Mouse (Mus musculus) megakaryocyte, adult 5-6 weeks (primary cell): Measurements from ENCODE around the gene Rec114. TPM values are rescaled to one million over a fixed set of nuclear protein-coding genes. Genes with fewer than 3 reads are reported as not detected.

ENCODE experiments used
- ATAC-seq: 2 replicates; pipeline ENCODE4 v1.8.0; 2016; ENCODE audit warnings: mild to moderate bottlenecking, inconsistent platforms; ENCODE audit not compliant: poor library complexity, severe bottlenecking
- total RNA-seq, 2 experiments: library from RNA; stranded (forward) in 1 of 2; stranded (reverse) in 1 of 2; fragments of 153-499, 151-499 nt in 1 of 2; fragments of 221-1000, 200-1000 nt in 1 of 2; gene quantifications; 2 replicates each; pipeline versions ENCODE4 v1.2.3 to v1.2.4; 2015 to 2017

The Rec114 gene
- total RNA-seq, 2 experiments from 2014 or later = 1.5 TPM; not detected in 1

DNA sequence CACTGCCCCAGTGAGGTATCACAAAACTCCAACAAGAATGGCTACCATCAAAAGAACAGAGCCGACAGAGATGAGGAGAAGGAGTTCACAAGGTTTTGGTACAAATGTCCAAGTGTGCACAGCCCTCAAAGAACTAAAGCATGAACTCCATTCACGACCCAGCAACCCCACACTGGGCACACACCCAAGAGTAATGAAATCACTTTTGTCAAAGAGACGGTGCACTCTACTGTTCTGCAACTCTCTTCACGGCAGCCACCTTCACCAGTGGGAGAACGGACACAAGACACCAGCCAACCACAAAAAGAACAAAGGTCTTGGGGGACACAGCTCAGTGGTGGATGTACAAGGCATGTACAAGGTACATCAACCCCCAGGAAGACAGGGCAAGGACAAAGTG lies 24.3 kb downstream of the Rec114 start:
- ATAC-seq = no peak

DNA sequence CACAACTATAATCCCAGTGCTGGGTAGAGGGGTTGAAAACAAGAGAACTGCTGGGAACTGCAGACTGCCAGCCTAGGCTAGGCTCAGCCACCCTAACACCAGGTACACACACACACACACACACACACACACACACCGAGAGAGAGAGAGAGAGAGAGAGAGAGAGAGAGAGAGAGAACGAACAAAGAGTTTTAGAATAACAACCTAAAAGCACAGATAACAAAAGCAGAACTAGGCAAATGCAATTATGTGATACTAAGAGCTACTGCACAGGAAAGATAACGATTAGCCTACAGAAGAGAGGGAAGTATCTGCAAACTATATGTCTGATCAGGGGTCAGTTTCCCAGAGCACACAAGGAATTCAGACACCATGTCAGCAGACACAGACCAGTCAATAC lies 24.8 kb downstream of the Rec114 start:
- peak; percentile 40; the same call in 1 of the 2 replicates for ATAC-seq

DNA sequence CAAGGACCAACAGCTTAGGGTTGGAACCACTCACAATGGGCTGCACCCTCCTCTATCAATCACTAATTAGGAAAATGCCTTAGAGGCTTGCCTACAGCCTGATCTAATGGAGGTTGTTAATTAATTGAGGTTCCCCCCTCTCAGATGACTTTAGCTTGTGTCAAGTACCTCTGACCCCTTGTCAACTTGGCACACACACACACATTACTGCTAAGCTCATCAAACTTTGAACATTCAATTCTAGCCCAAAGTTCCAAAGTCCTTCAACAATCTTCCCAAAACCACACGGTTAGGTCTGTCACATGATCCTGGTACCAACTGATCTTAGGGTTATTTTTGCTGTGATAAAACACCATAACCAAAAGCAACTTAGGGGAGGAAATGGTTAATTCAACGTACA lies 26.9 kb downstream of the Rec114 start:
- ATAC-seq = no peak

DNA sequence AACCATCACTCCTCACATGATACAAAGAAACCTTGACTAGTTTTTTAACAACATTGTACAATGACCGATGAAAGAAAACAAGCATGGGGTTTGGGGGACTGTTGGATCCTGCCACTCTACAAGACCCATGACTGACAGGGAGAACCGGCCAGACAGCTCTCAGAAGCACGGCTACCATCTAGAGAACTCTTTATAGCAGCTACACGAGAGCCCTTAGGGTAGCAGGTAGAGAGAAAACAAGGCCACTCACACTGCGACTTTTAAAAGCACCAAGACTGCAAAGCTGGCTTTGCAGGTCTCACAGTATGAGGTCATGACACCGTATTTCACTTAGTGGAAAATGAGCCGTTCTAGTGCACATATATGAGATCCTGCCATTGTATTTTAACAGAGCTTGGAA lies 33.1 kb downstream of the Rec114 start:
- ATAC-seq = no peak

DNA sequence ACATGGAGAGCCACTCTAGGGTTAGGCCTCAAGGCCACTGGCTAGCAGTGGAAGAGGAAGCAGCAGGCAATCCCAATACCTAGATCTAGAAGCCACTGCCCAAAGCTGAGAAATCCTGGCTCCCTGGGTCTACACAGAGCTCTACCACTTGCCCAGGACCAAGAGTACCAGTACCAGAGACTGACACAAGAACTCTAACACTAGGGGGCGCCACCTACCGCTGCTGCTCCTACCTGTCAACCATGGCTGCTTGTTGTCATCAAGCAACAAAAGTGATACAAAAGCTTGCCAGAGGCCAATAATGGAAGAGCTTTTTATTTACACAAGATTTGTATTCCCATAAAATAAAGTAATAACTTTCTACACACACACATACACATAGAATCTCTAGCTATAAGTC lies 33.8 kb downstream of the Rec114 start:
- ATAC-seq = no peak

DNA sequence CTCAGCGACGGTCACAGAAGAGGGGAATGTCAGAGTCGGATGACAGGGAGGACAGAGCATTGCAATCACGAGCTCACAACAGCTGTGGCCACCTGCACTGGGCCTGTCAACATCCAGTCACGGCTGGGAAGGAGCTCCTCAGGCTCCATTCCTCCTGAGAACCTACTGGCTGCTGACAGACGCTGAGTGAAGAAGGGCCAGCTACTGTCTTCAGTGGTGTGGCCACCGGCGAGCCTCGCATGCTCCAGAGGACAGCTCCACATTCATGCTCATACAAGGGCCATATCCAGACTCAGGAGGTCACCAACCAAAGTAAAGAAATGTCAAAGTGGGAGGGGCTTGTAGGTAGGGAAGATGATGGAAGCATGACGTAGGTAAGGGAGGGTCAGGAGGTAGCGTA lies 36.0 kb downstream of the Rec114 start:
- ATAC-seq = no peak

DNA sequence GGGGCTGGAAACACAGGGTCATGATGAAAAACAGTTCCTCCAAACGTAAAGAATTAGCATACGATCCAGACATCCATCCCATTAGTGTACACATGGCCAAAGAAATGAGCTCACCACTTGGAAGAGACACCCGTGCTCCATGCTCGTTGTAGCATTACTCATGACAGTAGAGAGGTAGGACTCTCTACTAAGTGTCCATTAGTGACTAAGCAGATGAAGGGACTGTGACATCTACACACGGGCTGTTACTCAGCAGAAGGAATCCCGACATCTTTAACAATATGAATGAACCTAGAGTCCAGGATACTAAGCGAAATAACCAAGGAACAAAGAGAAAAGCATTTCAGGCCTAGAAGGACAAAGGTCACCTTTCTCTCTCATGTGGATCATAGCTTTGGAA lies 37.7 kb downstream of the Rec114 start:
- ATAC-seq = no peak

DNA sequence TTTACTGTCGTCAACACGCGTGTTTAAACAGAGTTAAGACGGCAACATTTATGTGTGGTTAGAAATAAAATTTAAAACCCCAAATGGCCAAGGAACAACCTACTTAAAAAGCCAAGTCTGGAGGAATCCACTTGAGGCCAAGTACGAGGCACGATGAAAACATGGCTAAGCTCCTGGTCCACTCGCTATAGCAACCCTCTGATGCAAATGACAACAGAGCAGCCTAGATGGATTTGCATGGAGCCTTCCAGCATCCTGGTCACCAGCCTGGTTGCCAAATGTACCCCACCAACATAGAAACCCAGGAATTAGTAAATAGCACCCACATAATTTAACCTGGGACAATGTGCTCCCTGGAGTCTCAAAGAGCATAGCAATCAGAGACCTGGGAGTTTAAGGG lies 40.0 kb downstream of the Rec114 start:
- no peak for ATAC-seq

DNA sequence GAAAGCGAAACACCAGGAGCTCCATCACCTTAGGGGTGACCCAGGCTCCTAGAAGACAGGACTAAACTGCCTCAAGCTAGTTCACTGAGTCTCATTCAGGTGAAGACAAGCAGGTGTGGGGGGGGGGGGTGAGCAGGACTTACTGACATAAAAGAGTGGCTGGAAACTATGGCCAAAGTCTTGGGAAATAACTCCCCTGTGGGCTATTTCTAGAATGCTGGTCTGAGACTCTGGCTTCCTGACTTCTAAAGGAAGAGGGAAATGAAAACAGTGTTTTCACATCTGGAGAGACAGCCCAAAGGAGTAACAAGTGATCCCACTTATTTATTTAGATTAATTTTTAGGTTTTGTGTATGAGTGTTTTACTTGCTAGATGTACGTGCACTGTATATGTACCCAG lies 42.0 kb downstream of the Rec114 start:
- no peak for ATAC-seq

DNA sequence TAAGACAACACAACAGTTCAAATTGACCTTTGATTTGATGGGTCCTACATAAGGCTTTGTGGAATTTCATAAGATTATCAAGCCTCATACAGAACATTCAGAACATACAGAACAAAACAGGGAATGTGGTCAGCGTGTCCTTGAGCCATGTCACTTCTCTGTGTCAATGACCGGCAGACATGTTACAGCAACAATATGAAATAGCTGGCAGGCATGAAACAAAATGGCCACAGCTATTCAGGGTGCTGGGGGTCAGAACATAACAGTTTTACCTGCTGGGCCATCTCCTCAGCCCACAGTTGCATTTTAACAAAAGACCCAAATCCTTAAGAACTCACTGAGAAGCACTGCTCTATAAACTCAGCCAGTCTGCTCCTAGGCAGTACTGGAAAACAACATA lies 45.3 kb downstream of the Rec114 start:
- no peak for ATAC-seq

DNA sequence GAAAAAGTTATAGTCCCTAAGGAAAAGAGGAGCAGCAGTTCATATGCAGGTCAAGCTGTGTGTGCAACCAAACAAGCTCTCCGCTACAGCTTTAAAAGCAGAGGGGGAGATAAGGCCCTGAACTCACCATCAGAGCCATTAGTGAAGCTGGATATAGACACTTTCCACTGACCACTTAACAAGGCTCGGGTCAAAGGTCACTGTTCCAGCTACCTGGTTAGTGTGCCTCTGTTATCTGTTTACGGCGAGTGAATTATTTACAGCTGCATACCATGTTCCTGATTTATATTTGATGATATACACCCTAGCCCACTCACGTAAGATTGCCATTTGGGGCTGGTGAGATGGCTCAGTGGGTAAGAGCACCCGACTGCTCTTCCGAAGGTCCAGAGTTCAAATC lies 52.3 kb downstream of the Rec114 start:
- ATAC-seq = no peak

DNA sequence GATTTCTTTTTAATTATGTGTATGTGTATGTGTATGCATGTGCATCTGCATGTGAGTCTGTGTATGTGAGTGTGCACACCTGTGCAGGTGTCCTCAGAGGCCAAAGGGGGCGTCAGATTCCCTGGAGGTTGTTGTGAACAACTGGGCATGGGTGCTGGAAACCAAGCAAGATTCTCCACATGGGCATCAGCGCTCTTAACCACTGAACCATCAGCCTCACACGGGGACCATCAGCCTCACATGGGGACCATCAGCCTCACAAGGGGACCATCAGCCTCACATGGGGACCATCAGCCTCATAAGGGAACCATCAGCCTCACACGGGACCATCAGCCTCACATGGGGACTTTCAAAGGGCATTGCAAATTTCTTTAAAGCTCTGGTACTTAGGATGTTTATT lies 53.1 kb downstream of the Rec114 start:
- ATAC-seq = no peak

DNA sequence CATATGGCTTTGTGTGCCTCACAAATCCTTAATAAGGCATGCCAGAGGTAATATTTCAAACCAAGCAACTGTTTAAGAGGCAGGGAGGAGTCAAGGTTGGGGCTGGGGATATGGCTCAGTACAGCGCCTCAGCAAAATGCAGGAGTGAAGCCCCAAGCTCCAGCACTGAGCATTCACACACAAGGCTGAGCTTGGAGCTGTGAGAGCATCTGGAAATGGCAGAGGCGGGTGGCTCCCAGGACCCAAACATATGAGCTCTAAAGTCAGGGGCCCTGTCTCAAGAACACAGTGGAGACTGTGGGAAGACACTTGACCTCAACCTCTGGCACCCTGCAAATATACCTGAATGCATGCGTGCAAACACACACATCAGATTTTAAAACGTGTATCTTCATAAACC lies 55.7 kb downstream of the Rec114 start:
- ATAC-seq = no peak

DNA sequence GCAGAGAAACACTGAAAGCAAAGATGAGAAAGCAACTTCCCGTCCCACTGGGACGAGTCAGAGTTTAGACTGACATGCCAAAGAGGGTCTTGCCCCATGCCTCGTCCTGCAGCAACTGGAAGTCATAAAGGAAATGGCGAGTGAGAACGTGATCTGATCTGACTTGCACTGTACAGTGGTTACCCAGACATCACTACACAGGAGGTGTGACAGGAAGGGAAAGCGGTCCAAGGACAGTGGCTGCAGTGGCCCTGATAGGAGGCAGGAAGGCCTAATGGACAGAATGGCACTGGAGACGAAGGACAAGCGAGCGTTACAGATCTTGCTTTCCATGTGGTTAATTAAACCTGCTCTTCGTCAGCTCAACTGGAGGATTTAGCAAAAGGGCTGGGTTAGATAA lies 58.5 kb downstream of the Rec114 start:
- no peak for ATAC-seq

DNA sequence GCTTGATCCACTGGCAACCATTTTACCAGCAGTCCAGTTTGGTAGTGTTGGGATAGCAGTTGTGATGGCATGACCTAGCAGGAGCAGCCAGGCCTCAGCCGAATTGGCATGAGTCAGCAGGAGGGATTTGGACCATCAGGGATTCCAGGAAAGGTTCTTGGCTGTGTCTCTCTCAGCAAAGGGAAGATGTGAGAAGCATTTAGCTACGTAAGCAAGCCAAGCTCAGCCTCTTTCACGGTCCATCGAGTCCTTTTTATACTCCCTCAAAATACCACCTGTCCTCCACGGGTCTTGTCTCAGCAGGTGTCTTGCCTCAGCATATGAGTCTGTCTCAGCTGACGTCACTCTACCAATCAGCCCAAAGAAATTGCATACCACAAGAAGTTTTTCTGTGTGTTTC lies 60.4 kb downstream of the Rec114 start:
- ATAC-seq = no peak

DNA sequence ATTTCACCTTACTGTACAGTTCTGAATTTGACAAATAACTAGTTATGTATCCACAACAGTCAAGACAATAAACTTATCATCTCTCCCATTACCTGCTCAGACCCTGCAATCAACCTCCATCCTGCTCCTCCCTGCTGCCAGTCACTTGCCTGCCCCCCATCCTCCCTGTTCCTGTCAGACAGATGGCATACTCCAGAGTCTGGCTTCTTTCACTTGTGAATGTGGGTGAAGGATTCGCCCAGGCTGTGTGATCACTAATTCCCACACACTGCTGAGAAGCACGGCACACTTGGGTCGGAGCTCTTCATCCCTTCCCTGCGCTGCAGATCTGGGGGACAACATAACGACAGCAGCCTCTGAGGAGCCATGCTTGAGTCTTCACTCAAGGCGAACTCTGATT lies 61.7 kb downstream of the Rec114 start:
- no peak for ATAC-seq

DNA sequence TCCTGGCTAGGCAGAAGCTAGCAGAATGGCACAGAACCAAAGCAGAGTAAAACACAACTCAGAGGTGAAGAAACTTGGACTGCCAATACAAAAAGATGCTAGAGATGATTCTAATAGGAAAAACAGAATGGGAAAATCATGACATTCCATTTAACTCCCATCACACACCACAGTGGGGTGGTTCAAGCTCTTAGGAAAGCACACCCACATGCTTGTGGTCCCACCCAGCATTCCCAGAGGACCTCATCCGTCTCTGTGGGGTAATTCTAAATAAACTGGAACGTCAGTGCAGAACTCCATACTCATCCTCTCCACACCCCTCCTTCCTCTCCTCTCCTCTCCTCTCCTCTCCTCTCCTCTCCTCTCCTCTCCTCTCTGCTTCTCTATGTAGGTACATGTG lies 62.4 kb downstream of the Rec114 start:
- no peak for ATAC-seq

DNA sequence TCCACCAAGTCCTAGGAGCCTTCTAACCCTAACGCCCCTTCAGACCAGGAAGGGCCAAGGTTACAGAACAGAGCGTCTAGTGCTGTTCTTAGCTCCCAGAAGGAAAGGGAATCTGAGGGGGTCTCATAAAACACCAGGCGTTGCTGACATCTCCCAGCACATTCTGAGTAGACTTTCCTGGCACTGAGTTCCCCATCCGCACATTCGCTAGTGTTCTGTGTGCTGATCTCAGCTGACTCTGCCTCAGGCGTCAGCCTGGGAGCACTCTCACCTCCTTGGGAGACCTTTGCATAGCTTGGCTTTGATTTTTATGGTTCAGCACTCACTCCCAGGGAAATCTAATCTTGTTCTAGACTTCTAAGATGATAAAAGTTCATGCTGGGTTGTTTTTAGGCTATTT lies 68.4 kb downstream of the Rec114 start:
- ATAC-seq = no peak

DNA sequence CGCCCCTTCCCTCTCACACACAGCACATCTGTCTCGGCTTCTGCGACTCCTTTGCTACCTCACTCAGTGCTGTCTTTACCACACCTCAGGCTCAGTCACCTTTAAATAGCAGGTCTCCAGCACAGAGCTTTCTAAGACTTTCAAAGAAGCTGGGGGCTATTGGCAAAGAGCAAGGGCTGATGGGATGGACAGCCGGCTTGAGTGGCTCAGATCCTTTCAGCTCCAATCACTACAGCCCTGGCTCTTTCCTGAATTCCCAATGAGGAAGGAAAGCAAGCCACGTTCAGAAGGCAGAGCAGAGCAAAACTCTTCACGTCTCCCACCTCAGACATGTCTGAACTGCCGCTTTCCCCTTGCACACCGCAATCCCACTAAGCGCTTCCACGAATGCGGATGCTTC lies 69.0 kb downstream of the Rec114 start:
- ATAC-seq = no peak

DNA sequence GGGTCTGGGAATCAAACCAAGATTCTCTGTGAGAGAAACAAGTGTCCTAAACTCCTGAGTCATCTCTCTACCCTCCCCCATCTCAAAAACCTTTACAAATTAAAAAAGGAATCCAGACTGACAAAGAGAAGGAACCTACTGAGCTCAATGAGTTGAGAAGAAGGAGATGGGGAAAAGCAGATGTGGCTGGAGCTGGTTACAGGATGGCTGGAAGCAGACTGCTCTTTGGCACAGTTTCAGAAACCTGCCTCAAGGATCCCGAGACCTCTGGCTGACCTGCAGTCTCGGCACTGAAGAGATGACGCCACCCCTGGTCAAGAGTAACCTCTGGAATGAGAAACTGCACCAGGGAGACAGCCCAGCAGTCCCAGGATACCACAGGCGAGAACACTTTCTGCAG lies 71.3 kb downstream of the Rec114 start:
- no peak for ATAC-seq

DNA sequence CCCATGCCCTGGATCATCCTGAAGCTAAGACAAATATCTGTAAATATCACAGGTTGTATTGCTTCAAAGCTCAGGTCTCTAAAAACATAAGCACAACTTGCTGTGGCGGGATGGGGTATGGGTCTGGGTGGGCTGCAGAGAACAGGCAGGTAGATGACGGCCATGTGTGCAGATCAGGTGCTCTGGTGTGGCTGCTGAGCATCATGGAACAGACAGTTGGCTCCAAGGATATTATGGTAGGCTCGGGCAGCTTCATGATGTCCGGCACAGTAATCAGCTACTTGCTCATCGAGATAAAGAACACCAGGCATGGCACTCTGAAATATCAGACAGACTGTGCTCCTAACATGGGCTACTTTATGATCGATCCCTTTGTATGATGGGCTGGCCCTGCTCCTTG lies 73.9 kb downstream of the Rec114 start:
- no peak for ATAC-seq

DNA sequence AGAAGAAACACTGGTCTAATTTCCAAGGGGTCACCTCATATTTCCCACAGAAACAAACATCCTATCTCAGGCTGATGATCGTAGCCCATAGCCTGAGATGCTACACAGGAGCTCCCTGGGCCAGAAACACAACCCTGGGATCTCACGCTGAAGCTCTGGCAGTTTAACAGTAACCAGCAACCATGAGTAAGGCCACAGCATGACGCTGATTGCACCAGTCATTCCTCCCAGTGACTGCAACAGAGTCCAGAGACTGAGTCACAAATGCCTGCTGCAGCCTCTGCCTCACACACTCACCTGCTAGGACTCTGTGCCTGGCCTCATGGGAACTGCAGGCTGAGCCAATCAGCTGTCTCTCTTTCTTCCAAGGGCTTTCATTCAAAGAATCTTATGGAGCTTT lies 74.7 kb downstream of the Rec114 start:
- ATAC-seq = no peak

DNA sequence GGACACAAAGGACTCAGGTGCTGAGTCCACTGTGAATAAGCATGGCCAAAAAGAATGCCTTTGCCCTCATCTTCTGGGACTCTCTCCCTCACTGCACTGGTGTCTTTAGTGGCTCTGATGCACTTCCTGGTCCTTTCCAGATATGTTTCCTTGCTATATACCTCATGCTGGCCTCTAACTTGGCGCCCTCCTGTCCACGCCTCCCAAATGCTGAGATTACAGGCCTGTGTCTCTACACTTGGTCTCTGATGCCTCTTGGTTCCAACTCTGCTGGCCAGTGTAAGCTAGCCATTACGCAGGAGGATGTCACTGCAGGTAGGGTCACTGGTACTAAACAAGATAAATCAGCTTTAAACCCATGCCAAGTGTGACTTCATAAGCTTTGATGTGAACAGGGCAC lies 75.6 kb downstream of the Rec114 start:
- ATAC-seq = no peak

DNA sequence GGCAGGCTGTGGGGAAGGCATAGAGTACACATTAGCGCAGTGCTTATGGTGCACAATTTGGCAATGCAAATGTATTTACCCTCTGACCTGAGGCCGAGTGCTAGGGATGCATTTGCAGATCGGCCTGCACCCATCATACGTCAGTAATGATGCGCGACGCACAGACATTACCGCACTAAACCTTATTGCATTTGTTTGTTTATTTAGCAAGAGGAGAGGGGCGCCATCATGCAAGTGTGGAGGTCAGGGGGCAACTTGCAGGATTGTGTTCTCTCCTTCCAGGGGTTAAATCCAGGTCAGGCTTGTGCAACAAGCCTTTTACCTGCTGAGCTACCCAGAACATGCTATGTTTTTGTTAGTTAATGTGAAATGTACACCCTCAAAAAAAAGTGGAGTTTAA lies 76.5 kb downstream of the Rec114 start:
- no peak for ATAC-seq
